Comparison of ENCODE assay signal across 8 mouse cellular contexts in the genomic region with DNA sequence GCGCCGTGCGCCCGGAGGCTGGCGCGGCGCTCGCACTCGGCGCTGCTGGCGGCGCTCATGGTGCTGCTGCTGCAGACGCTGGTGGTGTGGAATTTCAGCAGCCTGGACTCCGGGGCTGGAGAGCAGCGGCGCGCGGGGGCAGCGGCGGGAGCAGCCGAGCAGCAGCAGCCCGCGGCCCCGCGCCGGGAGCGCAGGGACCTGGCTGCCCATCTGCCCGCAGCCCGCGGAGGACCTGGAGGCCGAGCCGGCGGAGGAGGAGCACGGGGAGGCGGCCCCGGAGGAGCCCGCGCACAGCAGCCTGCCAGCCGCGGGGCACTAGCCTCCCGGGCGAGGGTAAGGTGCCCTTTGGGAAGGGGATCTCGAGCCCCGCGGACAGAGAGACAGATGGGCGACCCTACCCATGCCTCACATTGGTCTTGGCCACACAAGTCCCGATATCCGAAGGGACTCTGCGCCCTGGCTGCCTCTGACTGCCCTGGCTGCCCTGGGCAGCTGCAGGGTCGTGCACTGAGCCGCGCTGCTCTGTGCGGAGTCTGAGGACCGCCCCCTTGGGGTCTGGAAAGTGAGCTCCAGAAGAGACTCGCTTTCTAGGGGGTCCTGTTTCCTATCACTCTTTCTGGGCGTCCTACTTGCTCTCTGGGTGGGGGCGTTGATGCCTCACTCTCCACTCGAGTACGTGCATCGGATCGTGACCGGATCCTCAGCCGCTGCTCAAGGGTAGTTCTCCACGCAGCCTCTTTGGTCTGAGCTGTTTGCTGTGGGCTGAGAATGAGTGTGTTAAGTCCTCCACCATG. TPM values are rescaled to one million over a fixed set of nuclear protein-coding genes. Genes with fewer than 3 reads are reported as not detected.
DNase-seq lines count a peak whose midpoint lies in the region; ATAC-seq lines count a peak whose summit lies in the region.

No protein-coding gene starts in this region.

- H3K9me3 ChIP-seq in forebrain, embryonic 10.5 days, result no peaks in the 10 kb centered on the region
- no peaks in the 10 kb centered on the region for H3K9me3 ChIP-seq in hindbrain, embryonic 14.5 days (ENCODE audit: control insufficient read depth, low read length)
- H3K9me3 ChIP-seq in liver, embryonic 15.5 days (replicated peaks), result no peaks in the 10 kb centered on the region
- H3K9me3 ChIP-seq in neural tube, embryonic 14.5 days (ENCODE audit: control insufficient read depth, low read length), result no peaks in the 10 kb centered on the region

- DNase-seq in heart, adult 11 months, result peak; percentile 91
- DNase-seq in heart, adult 18-20 months, result no peak
- peak; percentile 75 for DNase-seq in adrenal gland, postnatal 14 days
- DNase-seq in forebrain, embryonic 10.5 days (ENCODE audit: extremely low spot score, low spot score), result peak; percentile 63
- DNase-seq in hindbrain, embryonic 14.5 days (ENCODE audit: low spot score), result peak; percentile 55
- peak; percentile 59 for DNase-seq in thymus, postnatal 25 days

- H3K4me3 ChIP-seq in forebrain, embryonic 10.5 days, result peak overlapping the region; percentile 94
- H3K4me3 ChIP-seq in hindbrain, embryonic 14.5 days (replicated peaks; ENCODE audit: low read length), result peak overlapping the region; percentile 77
- peak overlapping the region; percentile 67 for H3K4me3 ChIP-seq in liver, embryonic 15.5 days (replicated peaks)
- H3K4me3 ChIP-seq in neural tube, embryonic 14.5 days (ENCODE audit: low read depth, low read length), result peak overlapping the region; percentile 78

- H3K9ac ChIP-seq in hindbrain, embryonic 14.5 days, result peak overlapping the region; percentile 84
- H3K9ac ChIP-seq in liver, embryonic 15.5 days, result peak overlapping the region; percentile 50; the same call in 1 of the 2 replicates
- H3K9ac ChIP-seq in neural tube, embryonic 14.5 days (replicated peaks; ENCODE audit: low read depth, low read length), result peak overlapping the region; percentile 80

- H3K4me2 ChIP-seq in hindbrain, embryonic 14.5 days (replicated peaks), result peak overlapping the region; percentile 83
- H3K4me2 ChIP-seq in liver, embryonic 15.5 days, result peak overlapping the region; percentile 81
- H3K4me2 ChIP-seq in neural tube, embryonic 14.5 days (ENCODE audit: low read depth, low read length), result peak overlapping the region; percentile 95

- H3K4me1 ChIP-seq in forebrain, embryonic 10.5 days, result peaks cover 54% of the 10 kb centered on the region
- peaks cover 22% of the 10 kb centered on the region for H3K4me1 ChIP-seq in hindbrain, embryonic 14.5 days (replicated peaks; ENCODE audit: control insufficient read depth, insufficient read depth, low read length)
- peaks cover 31% of the 10 kb centered on the region for H3K4me1 ChIP-seq in liver, embryonic 15.5 days (replicated peaks)
- H3K4me1 ChIP-seq in neural tube, embryonic 14.5 days (ENCODE audit: control insufficient read depth, insufficient read depth, low read length), result peaks cover 7% of the 10 kb centered on the region

- H3K27me3 ChIP-seq in forebrain, embryonic 10.5 days (ENCODE audit: poor library complexity, severe bottlenecking), result peaks cover 37% of the 10 kb centered on the region
- H3K27me3 ChIP-seq in hindbrain, embryonic 14.5 days (ENCODE audit: control insufficient read depth, insufficient read depth, low read length), result 0 out of 2 replicates have a peak, but pooled peaks cover 17% of the 10 kb centered on the region
- H3K27me3 ChIP-seq in liver, embryonic 15.5 days, result peaks cover 62% of the 10 kb centered on the region
- H3K27me3 ChIP-seq in neural tube, embryonic 14.5 days (ENCODE audit: control insufficient read depth, insufficient read depth, low read length), result peaks cover 2% of the 10 kb centered on the region

- under 1% methylated on average over 63 of the region's 64 CpGs for WGBS in forebrain, embryonic 10.5 days
- WGBS in hindbrain, embryonic 14.5 days, result under 1% methylated on average over 50 of the region's 64 CpGs
- 0% methylated on average over 63 of the region's 64 CpGs for WGBS in liver, embryonic 15.5 days (ENCODE audit: insufficient replicate concordance)
- WGBS in neural tube, embryonic 14.5 days, result under 1% methylated on average over 51 of the region's 64 CpGs

- peak overlapping the region; percentile 95 for H3K27ac ChIP-seq in forebrain, embryonic 10.5 days
- peak overlapping the region; percentile 84 for H3K27ac ChIP-seq in hindbrain, embryonic 14.5 days
- 0 out of 2 replicates have a peak overlapping the region, but pooled peaks have one; percentile 6 for H3K27ac ChIP-seq in liver, embryonic 15.5 days (replicated peaks)
- peak overlapping the region; percentile 73 for H3K27ac ChIP-seq in neural tube, embryonic 14.5 days (ENCODE audit: low read depth, low read length)

- ATAC-seq in hindbrain, embryonic 14.5 days (ENCODE audit: low FRiP score), result peak; percentile 75
- ATAC-seq in liver, embryonic 15.5 days (ENCODE audit: insufficient read depth), result peak; percentile 59
- ATAC-seq in neural tube, embryonic 14.5 days (ENCODE audit: low read depth), result peak; percentile 65

- H3K36me3 ChIP-seq in forebrain, embryonic 10.5 days (replicated peaks), result no peaks in the 10 kb centered on the region
- no peaks in the 10 kb centered on the region for H3K36me3 ChIP-seq in hindbrain, embryonic 14.5 days (replicated peaks; ENCODE audit: control insufficient read depth, insufficient read depth)
- H3K36me3 ChIP-seq in liver, embryonic 15.5 days (replicated peaks), result no peaks in the 10 kb centered on the region
- no peaks in the 10 kb centered on the region for H3K36me3 ChIP-seq in neural tube, embryonic 14.5 days (ENCODE audit: control insufficient read depth, insufficient read depth, low read length)

RNA-seq across cellular contexts. Expression of a gene that starts 0.6 kb away (rescaled TPM):
- total RNA-seq in heart, adult 18-20 months (2021), result 1 to 10 TPM; 1.8 to 2.4 TPM
- total RNA-seq in adrenal gland, postnatal 14 days (2021), result 5.7 and 8.4 TPM in 2 replicates
- polyA plus RNA-seq in forebrain, embryonic 10.5 days (2016; fragmentation: Nextera tagmentation; extraction: Ambion mirVana), result 1.7 and 2.3 TPM in 2 replicates
- 4.2 and 4.3 TPM in 2 replicates for polyA plus RNA-seq in hindbrain, embryonic 14.5 days (2014; fragmentation: Nextera tagmentation; extraction: Ambion mirVana)
- polyA plus RNA-seq in liver, embryonic 15.5 days (2015; fragmentation: Nextera tagmentation; extraction: Ambion mirVana), result 0.24 and 0.32 TPM in 2 replicates
- 2.6 and 3.8 TPM in 2 replicates for polyA plus RNA-seq in neural tube, embryonic 14.5 days (2014; fragmentation: Nextera tagmentation; extraction: Ambion mirVana)

Comparison
In these comparisons a context has a peak if more than half of its experiments do, and no peak if none do; other contexts are left out.
1. DNase-seq: peak in heart, adult 11 months (single experiment), adrenal gland, postnatal 14 days (single experiment), forebrain, embryonic 10.5 days (single experiment), hindbrain, embryonic 14.5 days (single experiment) and thymus, postnatal 25 days (single experiment); none in heart, adult 18-20 months (0 of 2).
2. H3K27ac ChIP-seq: peak in every context shown above with its lines; median percentile 95 in forebrain, embryonic 10.5 days; 84 in hindbrain, embryonic 14.5 days; 73 in neural tube, embryonic 14.5 days; 6 in liver, embryonic 15.5 days.
3. Peak in every context shown above with its lines, with median percentiles within 50 percentile points of each other: H3K4me3 ChIP-seq, ATAC-seq, H3K4me2 ChIP-seq and H3K9ac ChIP-seq.